Mouse (Mus musculus) adrenal gland, adult 2 months (tissue): ENCODE measurements around the gene Gpx5. TPM values are rescaled to one million over a fixed set of nuclear protein-coding genes. Genes with fewer than 3 reads are reported as not detected.
"Not testable (repeated sequence)": the region's sequence is repeated elsewhere in the genome, so short reads cannot be mapped to it uniquely, and the experiment has no call there.

Source experiments
- DNase-seq: peaks from one replicate; pipeline ENCODE4 v3.0.0; 2021
- polyA plus RNA-seq: library from polyadenylated mRNA; depleted of rRNA; stranded (reverse); fragments of >200 nt; gene quantifications from 2 replicates; pipeline ENCODE4 v1.2.3, GENCODE M21; 2012
- total RNA-seq, 2 experiments: library from RNA; stranded (reverse); gene quantifications; 2 replicates each; pipeline ENCODE4 v1.2.3; 2021

The Gpx5 gene
- total and polyA plus RNA-seq, 3 experiments = not detected

DNA sequence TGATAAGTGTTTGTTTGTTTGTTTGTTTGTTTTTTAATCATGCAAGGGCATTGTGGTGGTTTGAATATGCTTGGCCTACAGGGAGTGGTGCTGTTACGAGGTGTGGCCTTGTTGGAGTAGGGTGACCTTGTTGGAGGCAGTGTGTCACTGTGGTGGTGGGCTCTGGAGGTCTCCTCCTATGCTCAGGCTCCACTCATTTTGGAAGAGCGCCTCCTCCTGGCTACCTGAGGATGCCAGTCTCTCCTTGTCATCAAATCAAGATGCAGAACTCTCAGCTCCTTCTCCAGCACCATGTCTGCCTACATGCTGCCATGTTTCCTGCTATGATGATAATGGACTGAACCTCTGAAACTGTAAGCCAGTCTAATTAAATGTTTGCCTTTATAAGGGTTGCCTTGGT, 26.8 kb downstream of the Gpx5 start:
- no peak for DNase-seq

- peak; percentile 10 for DNase-seq
These were observed 28.2 kb downstream of the Gpx5 start for GRCm38 (mm10) chr13:21264366-21264765.

DNA sequence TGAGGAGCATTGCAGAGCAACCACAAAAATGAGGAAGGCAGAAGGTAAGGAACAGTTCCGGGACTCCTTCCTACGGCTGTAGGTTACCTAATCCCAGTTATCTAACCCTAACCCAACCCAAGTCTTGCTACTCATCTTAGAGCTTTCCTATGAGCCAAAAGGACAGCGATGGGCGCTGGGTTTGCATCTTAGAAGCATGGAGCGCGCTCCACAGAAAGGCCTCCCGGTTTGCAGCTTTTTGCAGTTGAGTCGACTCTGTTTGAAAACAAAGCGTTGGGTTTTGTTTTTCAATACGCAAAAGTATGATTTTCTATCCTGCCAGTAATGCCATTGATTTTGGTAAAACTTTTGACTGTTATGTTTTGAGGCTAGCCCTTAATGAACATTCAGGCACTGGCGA, 28.6 kb downstream of the Gpx5 start:
- DNase-seq = no peak

- no peak for DNase-seq
These were observed 29.6 kb downstream of the Gpx5 start for GRCm38 (mm10) chr13:21262787-21263461.

DNA sequence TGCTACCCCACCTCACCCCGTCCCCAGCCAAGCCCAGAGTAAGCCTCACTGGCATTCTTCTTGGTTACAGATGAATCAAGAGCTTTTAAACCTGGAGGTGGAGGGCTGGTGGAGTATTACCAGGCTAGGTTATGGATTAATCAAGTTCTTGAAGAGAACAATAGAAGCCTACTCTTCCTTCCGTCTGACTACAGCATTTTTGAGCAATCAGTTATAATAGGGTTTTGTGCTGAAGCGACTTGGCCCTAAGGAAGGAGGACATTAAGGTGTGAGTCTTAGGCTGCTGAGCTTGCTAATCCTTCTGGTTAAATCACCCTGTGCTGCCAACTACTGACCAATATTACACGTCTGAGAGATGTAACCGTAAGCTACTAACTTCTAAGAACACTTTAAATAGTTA, 32.2 kb downstream of the Gpx5 start:
- no peak for DNase-seq

GRCm38 (mm10) chr13:21259677-21260113, 32.8 kb downstream of the Gpx5 start:
- peak; percentile 44 for DNase-seq

GRCm38 (mm10) chr13:21259171-21259631, 33.3 kb downstream of the Gpx5 start:
- DNase-seq = no peak

- DNase-seq = no peak
These were observed 34.0 kb downstream of the Gpx5 start for GRCm38 (mm10) chr13:21258524-21258923.

DNA sequence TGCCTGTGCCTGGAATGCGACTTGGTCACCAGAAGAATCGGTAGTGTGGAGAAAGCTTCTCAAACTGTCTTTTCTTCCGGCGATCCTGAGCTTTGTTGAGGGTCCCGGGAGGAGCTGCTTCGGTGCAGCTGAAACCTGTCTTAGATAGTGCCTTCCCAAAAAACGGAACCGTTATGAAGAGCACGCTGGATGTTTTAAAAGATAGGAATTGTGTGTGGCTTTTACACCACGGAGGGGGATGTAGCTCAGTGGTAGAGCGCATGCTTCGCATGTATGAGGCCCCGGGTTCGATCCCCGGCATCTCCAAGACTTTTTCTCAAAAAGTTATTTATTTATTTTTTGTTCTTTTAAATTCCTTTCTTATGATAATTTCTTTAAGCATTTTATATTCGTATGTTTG, 38.5 kb downstream of the Gpx5 start:
- peak; percentile 24 for DNase-seq

DNA sequence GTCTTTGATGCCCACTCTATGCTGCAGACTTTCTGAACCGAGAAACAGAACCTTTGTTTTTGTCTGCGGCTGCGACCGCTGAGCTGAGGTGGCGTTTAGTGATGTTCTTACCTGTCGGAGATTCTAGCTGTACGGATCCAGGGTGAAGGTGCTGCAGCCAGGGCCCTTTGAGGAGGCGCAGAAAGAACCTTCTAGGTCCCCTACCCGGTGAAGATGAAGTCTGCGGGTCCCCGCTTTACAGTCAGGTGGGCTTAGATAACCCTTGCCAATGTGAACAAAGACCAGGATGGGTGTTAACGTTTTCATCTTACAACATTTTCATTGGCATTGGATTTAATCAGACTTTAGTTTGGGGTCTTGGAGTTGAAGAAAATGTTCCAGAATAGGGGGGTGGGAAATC, 39.0 kb downstream of the Gpx5 start:
- no peak for DNase-seq

- DNase-seq = no peak
These were observed 39.5 kb downstream of the Gpx5 start for GRCm38 (mm10) chr13:21253040-21253439.

GRCm38 (mm10) chr13:21250074-21250681, 42.4 kb downstream of the Gpx5 start:
- no peak for DNase-seq

DNA sequence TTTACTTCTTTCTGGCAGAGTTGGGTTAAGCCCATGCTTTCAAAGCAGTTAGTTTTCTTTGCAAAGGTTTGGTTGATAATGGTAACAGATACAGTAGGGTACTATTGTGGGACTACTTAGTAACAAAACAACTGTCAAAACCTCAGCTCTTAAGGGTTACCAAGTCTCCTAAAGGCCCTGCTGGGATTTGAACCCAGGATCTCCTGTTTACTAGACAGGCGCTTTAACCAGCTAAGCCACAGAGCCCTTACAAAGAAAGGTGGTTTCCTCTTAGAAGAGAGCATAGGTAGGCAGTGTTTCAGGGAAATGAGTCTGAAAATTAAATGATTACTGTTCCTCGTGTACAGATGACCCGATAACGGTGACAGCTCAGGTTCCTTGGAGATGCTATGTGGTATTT, 43.5 kb downstream of the Gpx5 start:
- no peak for DNase-seq

DNA sequence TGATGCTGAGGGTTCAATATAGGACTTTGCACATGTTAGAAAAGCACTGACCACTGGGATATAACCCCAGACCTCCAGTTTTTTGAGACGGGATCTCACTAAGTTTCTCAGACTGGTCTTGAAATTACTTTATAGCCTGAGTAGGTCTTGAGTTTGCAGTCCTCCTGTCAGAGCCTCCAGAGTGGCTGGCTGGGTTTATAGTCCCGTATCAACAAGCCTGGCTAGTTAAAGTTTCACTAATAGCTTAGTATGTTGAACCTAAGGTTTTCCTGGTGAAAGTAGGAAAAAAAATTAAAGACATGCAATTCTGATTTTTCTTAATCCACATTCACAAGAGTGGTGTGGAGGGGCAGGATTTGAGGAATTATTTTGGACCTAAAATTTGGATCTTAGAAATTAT, 46.3 kb downstream of the Gpx5 start:
- DNase-seq = no peak

DNA sequence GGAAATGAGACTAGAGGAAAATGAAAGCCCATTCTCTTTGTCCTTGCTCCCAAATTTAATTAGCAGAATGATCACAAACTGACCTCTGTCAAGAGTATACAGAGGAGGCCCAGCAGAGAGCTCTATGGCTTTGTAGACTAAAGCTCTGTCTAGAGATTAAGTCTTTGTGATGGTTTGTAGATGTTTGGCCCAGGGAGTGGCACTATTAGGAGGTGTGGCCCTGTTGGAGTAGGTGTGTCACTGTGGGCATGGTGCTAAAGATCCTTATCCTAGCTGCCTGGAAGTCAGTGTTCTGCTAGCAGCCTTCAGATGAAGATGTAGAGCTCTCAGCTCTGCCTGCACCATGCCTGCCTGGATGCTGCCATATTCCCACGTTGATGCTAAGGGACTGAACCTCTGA, 47.6 kb downstream of the Gpx5 start:
- DNase-seq = not testable (repeated sequence)

DNA sequence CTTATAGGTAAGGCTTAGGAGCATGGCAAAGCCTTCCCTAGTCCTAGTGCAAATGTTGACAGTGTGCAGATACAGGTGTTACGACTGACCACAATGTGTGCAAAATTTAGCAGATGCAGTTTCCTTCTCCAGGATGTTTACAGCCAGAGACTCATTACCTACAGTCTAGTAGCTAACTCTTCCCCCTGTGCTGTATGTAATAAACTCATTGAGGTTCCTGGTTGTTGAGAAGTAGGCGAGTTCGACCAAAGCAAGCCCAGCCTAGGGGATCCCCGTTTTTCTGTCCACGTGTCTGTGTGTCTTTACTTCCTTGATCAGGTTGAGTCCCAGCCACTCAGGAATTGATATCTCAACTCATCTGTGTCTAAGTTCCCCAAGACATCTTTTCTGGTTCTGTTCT, 48.4 kb downstream of the Gpx5 start:
- DNase-seq = no peak

- no peak for DNase-seq
These were observed 49.3 kb downstream of the Gpx5 start for GRCm38 (mm10) chr13:21243196-21243595.

DNA sequence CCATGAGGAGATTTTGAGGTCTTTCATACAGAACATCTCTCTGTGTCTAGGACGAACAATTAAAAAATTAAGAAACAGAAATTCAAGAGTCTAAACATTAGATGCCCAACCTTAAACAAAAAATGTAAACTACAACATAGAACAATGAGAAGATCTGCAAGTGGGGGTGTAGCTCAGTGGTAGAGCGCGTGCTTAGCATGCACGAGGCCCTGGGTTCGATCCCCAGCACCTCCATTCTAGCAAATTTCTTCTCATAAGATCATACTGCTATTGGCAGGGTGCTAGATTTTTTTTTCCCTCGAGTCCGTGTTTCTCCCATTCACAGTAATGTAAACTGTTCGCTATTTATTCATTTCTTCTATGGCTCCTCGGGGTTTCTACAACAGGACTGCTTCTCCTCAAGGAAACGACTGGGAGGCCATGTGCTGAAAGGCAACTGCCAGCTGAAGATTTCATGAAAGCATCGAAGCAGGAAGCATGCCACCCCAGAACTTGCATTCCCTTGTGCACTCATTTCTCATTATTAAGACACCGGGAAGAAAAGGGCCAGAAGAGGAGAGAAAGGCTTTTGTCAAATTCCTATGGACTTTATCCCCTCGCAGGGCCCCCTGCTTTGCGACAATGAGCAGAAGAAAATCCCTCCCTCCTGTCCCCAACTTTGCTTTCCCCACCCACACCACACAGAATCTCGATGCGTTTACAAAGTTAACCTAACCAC, 50.0 kb downstream of the Gpx5 start:
- no peak for DNase-seq

DNA sequence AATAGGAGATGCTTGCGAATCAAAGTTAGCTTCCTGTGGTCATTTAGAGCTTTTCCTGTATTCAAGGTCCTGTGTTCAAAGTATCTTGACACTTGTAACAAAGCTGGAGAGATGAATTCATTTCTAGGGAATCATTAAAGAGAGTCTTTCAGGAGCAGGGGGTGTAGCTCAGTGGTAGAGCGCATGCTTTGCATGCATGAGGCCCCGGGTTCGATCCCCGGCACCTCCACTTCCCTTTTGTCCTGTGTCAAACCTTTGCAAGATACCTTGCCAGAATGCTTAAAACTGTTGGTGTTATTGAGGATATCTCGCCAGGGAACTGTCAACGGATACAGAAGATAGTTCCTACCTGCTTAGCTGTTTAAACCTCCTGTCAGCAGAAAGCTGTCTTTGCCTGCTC, 51.7 kb downstream of the Gpx5 start:
- peak; percentile 28 for DNase-seq

DNA sequence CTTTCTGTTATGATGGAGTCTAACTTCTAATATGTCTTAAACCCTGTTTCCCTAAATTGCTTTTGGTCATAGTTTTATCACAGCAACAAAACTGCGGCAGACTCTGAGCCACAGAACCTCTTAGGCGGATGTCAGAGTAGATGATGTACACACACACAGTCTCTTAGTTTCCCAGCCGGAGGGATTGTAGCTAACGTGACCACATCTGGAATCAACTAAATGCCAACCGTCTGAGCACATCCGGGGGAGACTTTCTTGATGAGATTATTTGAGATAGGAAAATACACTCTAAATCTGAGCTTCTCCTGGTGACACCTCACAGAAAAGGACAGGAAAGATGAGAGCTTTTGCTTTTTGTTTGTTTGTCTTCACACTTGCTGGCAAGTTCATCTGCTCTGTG, 55.4 kb downstream of the Gpx5 start:
- no peak for DNase-seq

DNA sequence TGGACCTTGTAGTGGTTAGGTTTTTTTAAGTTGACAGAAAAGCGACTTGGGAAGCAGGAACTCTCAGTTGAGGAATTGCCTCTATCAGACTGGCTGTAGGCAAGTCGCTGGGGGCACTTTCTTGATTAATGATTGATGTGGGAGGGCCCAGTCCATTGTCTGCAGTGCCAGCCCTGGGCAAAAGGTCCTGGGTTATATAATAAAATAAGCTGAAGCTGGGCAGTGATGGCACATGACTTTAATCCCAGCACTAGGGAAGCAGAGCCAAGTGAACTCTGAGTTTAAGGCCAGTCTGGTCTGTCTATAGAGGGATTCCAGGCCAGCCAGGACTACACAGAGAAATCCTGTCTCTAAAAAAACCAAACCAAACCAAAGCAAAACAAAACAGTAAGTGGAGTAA, 55.8 kb downstream of the Gpx5 start:
- DNase-seq = no peak
